Mouse (Mus musculus): ENCODE data around the gene Kcnn3.

DNA sequence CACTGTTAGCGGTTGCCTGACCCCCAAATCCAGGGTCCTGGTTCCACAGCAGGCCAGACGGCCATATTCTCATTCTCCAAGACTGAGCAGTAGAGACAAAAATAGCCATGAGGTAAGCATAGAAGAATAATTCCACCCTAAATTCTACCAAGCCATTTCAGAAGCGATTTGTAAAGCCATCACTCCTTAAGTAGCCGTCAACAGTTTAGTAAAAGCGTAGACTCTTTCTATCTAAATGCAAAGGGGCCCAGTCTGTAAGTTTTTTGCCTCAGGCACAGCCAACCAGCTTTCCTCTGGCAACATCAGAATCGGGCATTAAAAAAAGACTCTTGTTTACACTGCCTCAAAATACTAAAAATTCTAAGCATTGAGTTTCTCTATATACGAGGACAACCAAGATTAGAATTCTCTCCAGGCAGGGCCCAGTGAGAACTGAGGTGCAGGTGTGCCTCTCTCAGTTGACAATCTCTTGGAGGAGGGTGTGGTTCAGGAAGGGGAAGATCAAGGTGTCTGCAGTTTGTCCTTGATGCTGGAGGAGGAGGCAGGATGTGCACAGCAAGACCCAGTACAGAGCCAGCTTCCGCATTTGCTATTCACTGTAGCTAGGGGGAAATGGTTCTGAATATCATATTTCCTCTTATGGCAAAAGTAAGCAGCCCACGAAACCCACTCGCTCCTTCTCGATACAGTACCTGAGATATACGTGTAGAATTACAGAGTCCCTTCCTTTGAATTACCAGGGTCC, 152.8 kb downstream of the Kcnn3 start:
- TF ChIP-seq CTCF (IDR thresholded peaks at IDR 0.05; ENCODE audit: low read depth): no peak
- TF ChIP-seq EP300 (IDR thresholded peaks at IDR 0.05; ENCODE audit: low read depth): no peak
